Mouse (Mus musculus) embryonic facial prominence, embryonic 13.5 days (tissue): ENCODE data around the gene 1700129C05Rik. TPM values are rescaled to one million over a fixed set of nuclear protein-coding genes. Genes with fewer than 3 reads are reported as not detected.

Experiments used
- polyA plus RNA-seq: library from polyadenylated mRNA; unstranded; fragments of >200 nt; fragmentation: Nextera tagmentation; extraction: Ambion mirVana; gene quantifications from 2 replicates; pipeline ENCODE4 v1.2.1, GENCODE M21; 2015

1700129C05Rik gene
- polyA plus RNA-seq, 1 experiment from 2014 or later, result not detected

Other genes with a start within 250 kb of the 1700129C05Rik start
- not detected in 2 replicates for gene Gm5142, start 35.9 kb upstream of the 1700129C05Rik start, polyA plus RNA-seq
- gene Rcbtb1, start 58.3 kb upstream of the 1700129C05Rik start, polyA plus RNA-seq, result 71.8 and 78.0 TPM in 2 replicates
- gene Gm6904, start 117.3 kb upstream of the 1700129C05Rik start, polyA plus RNA-seq, result not detected in 2 replicates
- gene Phf11a, start 154.6 kb upstream of the 1700129C05Rik start, polyA plus RNA-seq, result not detected in 2 replicates
- gene Phf11b, start 198.5 kb upstream of the 1700129C05Rik start, polyA plus RNA-seq, result 0.32 and 0.37 TPM in 2 replicates
- gene Phf11d, start 222.6 kb upstream of the 1700129C05Rik start, polyA plus RNA-seq, result 0.58 and 0.65 TPM in 2 replicates